Mouse (Mus musculus) retina, postnatal 7 days (tissue): Measurements from ENCODE around the gene Arl15.

Experiments used
- DNase-seq: peaks from one replicate; pipeline ENCODE4 v3.0.0-alpha.2; 2012; ENCODE audit warnings: low read depth, low spot score

Arl15 gene

GRCm38 (mm10) chr13:113981461-113982000 lies 187.2 kb downstream of the Arl15 start:
- no peak for DNase-seq

- no peak for DNase-seq
Observed at GRCm38 (mm10) chr13:113983633-113984032, 189.3 kb downstream of the Arl15 start.

GRCm38 (mm10) chr13:113984491-113984890 lies 190.2 kb downstream of the Arl15 start:
- no peak for DNase-seq

GRCm38 (mm10) chr13:113986864-113987562 lies 192.7 kb downstream of the Arl15 start:
- no peak for DNase-seq

- no peak for DNase-seq
Observed at GRCm38 (mm10) chr13:113990247-113990646, 195.9 kb downstream of the Arl15 start.

GRCm38 (mm10) chr13:113990701-113991100 lies 196.4 kb downstream of the Arl15 start:
- no peak for DNase-seq

- DNase-seq, result no peak
Observed at GRCm38 (mm10) chr13:113993066-113993465, 198.8 kb downstream of the Arl15 start.

- DNase-seq, result no peak
Observed at GRCm38 (mm10) chr13:113994586-113994985, 200.3 kb downstream of the Arl15 start.

- no peak for DNase-seq
Observed at GRCm38 (mm10) chr13:113995490-113996236, 201.4 kb downstream of the Arl15 start.

- DNase-seq, result no peak
Observed at GRCm38 (mm10) chr13:113998811-113999210, 204.5 kb downstream of the Arl15 start.

GRCm38 (mm10) chr13:114003463-114003862 lies 209.2 kb downstream of the Arl15 start:
- DNase-seq, result no peak

GRCm38 (mm10) chr13:114004191-114004590 lies 209.9 kb downstream of the Arl15 start:
- no peak for DNase-seq

GRCm38 (mm10) chr13:114009786-114010185 lies 215.5 kb downstream of the Arl15 start:
- no peak for DNase-seq

- no peak for DNase-seq
Observed at GRCm38 (mm10) chr13:114010521-114010920, 216.2 kb downstream of the Arl15 start.

GRCm38 (mm10) chr13:114011019-114011418 lies 216.7 kb downstream of the Arl15 start:
- DNase-seq, result no peak

GRCm38 (mm10) chr13:114017928-114018327 lies 223.6 kb downstream of the Arl15 start:
- DNase-seq, result no peak

GRCm38 (mm10) chr13:114023541-114023940 lies 229.2 kb downstream of the Arl15 start:
- no peak for DNase-seq

GRCm38 (mm10) chr13:114026306-114026705 lies 232.0 kb downstream of the Arl15 start:
- no peak for DNase-seq

GRCm38 (mm10) chr13:114026751-114027150 lies 232.4 kb downstream of the Arl15 start:
- DNase-seq, result no peak

- no peak for DNase-seq
Observed at GRCm38 (mm10) chr13:114048071-114048470, 253.8 kb downstream of the Arl15 start.

- DNase-seq, result no peak
Observed at GRCm38 (mm10) chr13:114048688-114049087, 254.4 kb downstream of the Arl15 start.

- DNase-seq, result no peak
Observed at GRCm38 (mm10) chr13:114051151-114051850, 257.0 kb downstream of the Arl15 start.
